Mouse (Mus musculus): ENCODE data around the gene Rnf150. TPM values are rescaled to one million over a fixed set of nuclear protein-coding genes. Genes with fewer than 3 reads are reported as not detected.

The Rnf150 gene
- polyA plus RNA-seq, 1 experiment from 2014 or later: 0.55 TPM

DNA sequence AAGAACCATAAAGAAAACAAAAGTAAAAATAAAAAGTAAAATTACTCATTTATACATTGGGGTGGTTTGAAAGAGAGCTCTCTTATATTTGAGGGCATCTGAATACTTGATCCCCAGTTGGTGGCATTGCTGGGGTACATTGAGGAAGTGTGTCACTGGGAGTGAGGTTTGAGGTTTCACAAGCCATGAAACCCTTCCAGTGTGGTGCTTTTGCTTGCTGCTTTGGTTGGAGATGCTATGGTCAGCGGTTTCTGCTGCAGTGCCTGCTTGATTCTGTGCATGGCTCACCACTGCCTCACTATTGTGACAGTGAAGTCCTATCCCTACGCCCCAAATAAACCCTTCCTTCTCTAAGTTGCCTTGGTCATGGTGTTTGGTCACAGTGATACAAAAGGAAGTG, 10.9 kb downstream of the Rnf150 start:
- Histone ChIP-seq H3K9me3 (ENCODE audit: control insufficient read depth, low read length) (no peaks in the 10 kb centered on the region), H3K4me1 (replicated peaks; ENCODE audit: control insufficient read depth, insufficient read depth) (no peaks in the 10 kb centered on the region), H3K4me2 (replicated peaks; ENCODE audit: low read depth) (no peak overlapping the region), H3K27me3 (ENCODE audit: control insufficient read depth, insufficient read depth, low read length) (no peaks in the 10 kb centered on the region), H3K27ac (replicated peaks) (no peak overlapping the region), H3K4me3 (ENCODE audit: low read depth, low read length) (no peak overlapping the region), H3K36me3 (ENCODE audit: control insufficient read depth, insufficient read depth, low read length) (no peaks in the 10 kb centered on the region), H3K9ac (ENCODE audit: low read length) (no peak overlapping the region)
- DNase-seq (ENCODE audit: low spot score) (no peak), ATAC-seq (ENCODE audit: low FRiP score, low TSS enrichment) (no peak)
- WGBS: 76% methylated on average over 2 of the region's 2 CpGs
- TF ChIP-seq CTCF (IDR thresholded peaks at IDR 0.05; ENCODE audit: low read depth): no peak
- no peak for TF ChIP-seq EP300 (optimal IDR thresholded peaks at IDR 0.05)

DNA sequence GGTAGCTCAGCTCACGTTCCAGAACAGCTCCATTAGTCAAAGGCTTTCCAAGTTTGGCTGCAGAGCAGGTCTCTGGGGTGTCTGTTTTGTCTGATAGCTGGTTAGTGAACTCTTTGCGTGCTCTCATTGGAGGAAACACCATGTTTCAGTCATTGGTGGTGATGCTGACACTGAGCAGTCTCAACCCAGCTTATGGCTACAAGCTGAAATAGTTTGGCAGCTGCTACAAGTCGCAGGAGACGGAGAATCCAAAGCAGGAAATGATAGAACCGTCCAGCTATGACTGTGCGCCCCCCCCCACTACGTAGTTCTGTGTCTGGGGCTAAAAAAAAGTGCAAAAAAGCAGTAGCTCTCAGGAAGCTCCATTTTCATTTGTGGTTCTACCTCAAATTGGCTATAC, 12.0 kb downstream of the Rnf150 start:
- Histone ChIP-seq H3K36me3 (ENCODE audit: control insufficient read depth, insufficient read depth, low read length) (no peaks in the 10 kb centered on the region), H3K4me2 (replicated peaks; ENCODE audit: low read depth) (no peak overlapping the region), H3K27me3 (ENCODE audit: control insufficient read depth, insufficient read depth, low read length) (no peaks in the 10 kb centered on the region), H3K9me3 (ENCODE audit: control insufficient read depth, low read length) (no peaks in the 10 kb centered on the region), H3K27ac (replicated peaks) (no peak overlapping the region), H3K4me3 (ENCODE audit: low read depth, low read length) (no peak overlapping the region), H3K9ac (ENCODE audit: low read length) (no peak overlapping the region), H3K4me1 (replicated peaks; ENCODE audit: control insufficient read depth, insufficient read depth) (no peaks in the 10 kb centered on the region)
- no peak for DNase-seq (ENCODE audit: low spot score)
- no peak for TF ChIP-seq EP300 (optimal IDR thresholded peaks at IDR 0.05)
- TF ChIP-seq CTCF (IDR thresholded peaks at IDR 0.05; ENCODE audit: low read depth): no peak
- 42% methylated on average over 7 of the region's 7 CpGs for WGBS
- ATAC-seq (ENCODE audit: low FRiP score, low TSS enrichment): no peak

DNA sequence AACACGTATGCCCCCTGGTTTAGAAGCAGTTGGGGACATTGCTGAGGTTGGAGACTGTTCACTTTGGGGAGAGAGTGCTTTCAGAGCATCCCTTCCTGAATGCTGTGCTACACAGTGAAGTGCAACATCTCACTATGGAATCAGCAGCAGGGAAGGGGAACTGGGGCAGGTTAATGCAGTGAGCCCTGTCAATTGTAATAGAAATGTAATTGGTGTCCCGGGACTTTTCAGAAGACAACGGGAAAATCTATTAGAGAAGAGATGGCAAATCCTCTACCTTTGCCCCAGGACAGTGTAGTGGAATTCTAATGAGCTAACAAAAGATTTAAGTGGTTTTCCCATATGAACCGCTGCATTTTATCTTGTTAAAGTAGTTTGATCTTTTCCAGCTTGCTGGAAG, 21.3 kb downstream of the Rnf150 start:
- Histone ChIP-seq H3K27me3 (ENCODE audit: control insufficient read depth, insufficient read depth, low read length) (no peaks in the 10 kb centered on the region), H3K4me3 (ENCODE audit: low read depth, low read length) (no peak overlapping the region), H3K36me3 (ENCODE audit: control insufficient read depth, insufficient read depth, low read length) (no peaks in the 10 kb centered on the region), H3K27ac (replicated peaks) (no peak overlapping the region), H3K4me1 (replicated peaks; ENCODE audit: control insufficient read depth, insufficient read depth) (no peaks in the 10 kb centered on the region), H3K9me3 (ENCODE audit: control insufficient read depth, low read length) (no peaks in the 10 kb centered on the region), H3K4me2 (replicated peaks; ENCODE audit: low read depth) (no peak overlapping the region), H3K9ac (ENCODE audit: low read length) (no peak overlapping the region)
- WGBS: 68% methylated on average over 4 of the region's 4 CpGs
- ATAC-seq (ENCODE audit: low FRiP score, low TSS enrichment): no peak
- DNase-seq (ENCODE audit: low spot score): no peak
- TF ChIP-seq EP300 (optimal IDR thresholded peaks at IDR 0.05) (no peak), CTCF (IDR thresholded peaks at IDR 0.05; ENCODE audit: low read depth) (no peak)

DNA sequence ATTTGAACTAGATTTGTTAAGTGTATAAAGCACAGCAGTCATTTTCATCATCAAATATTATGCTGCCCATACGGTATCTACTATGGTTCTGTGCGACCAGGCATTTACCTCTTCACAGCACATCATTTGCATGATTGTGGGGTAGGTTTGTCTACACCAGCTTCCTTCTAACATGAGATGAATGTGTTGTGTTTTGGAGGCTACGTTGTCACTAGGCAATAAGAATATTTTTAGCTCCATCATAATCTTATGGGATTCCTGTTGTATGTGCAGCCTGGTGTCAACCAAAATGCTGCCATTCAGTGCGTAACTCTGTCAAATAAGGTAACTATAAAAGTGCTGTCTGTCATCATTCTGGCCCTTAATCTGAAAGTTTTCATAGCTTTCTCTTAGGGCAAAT, 24.1 kb downstream of the Rnf150 start:
- H3K9me3 ChIP-seq (ENCODE audit: control insufficient read depth, low read length): no peaks in the 10 kb centered on the region
- 91% methylated on average over 4 of the region's 4 CpGs for WGBS
- DNase-seq (ENCODE audit: low spot score) (no peak), ATAC-seq (ENCODE audit: low FRiP score, low TSS enrichment) (no peak)
- H3K4me1 ChIP-seq (replicated peaks; ENCODE audit: control insufficient read depth, insufficient read depth): no peaks in the 10 kb centered on the region
- no peaks in the 10 kb centered on the region for H3K27me3 ChIP-seq (ENCODE audit: control insufficient read depth, insufficient read depth, low read length)
- no peak overlapping the region for H3K27ac ChIP-seq (replicated peaks)
- H3K36me3 ChIP-seq (ENCODE audit: control insufficient read depth, insufficient read depth, low read length): no peaks in the 10 kb centered on the region
- no peak overlapping the region for H3K4me2 ChIP-seq (replicated peaks; ENCODE audit: low read depth)
- H3K9ac ChIP-seq (ENCODE audit: low read length): no peak overlapping the region
- no peak overlapping the region for H3K4me3 ChIP-seq (ENCODE audit: low read depth, low read length)
- TF ChIP-seq CTCF (IDR thresholded peaks at IDR 0.05; ENCODE audit: low read depth): no peak
- no peak for TF ChIP-seq EP300 (optimal IDR thresholded peaks at IDR 0.05)

DNA sequence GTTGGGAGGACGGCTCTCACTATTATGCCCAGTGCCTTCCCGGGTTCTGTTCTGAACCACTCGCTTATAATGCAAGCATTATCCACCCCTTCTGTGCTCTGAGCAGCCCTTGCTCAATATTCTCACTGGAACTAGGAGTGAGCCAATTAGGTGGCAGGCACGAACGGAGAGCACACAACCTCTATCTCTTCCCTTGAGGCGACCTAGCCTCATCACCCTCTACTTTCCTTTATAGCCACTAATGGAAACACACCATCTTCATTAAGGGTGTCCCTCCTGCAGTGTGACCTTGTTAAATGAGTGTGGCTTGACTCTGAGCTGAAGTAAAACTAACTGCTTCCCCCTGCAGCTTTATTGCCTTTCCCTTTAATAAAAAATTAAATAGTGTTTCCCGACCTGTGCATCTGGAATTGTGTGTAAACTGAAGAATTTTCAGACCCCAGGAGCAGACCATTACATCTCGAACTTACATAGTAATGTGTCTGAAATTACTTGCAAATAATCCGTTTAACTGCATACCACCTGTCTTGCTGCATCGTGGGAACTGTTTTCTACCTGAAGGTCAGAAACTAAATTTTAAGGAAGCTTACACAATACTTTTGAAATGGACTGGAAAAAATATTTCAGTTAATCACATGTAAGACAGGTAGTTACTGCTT, 26.0 kb downstream of the Rnf150 start:
- Histone ChIP-seq H3K4me1 (replicated peaks; ENCODE audit: control insufficient read depth, insufficient read depth) (no peaks in the 10 kb centered on the region), H3K27ac (replicated peaks) (no peak overlapping the region), H3K9me3 (ENCODE audit: control insufficient read depth, low read length) (no peaks in the 10 kb centered on the region), H3K27me3 (ENCODE audit: control insufficient read depth, insufficient read depth, low read length) (no peaks in the 10 kb centered on the region), H3K4me2 (replicated peaks; ENCODE audit: low read depth) (no peak overlapping the region), H3K36me3 (ENCODE audit: control insufficient read depth, insufficient read depth, low read length) (no peaks in the 10 kb centered on the region), H3K9ac (ENCODE audit: low read length) (no peak overlapping the region), H3K4me3 (ENCODE audit: low read depth, low read length) (no peak overlapping the region)
- ATAC-seq (ENCODE audit: low FRiP score, low TSS enrichment): no peak
- WGBS: 86% methylated on average over 10 of the region's 10 CpGs
- no peak for TF ChIP-seq CTCF (IDR thresholded peaks at IDR 0.05; ENCODE audit: low read depth)
- TF ChIP-seq EP300 (optimal IDR thresholded peaks at IDR 0.05): no peak
- no peak for DNase-seq (ENCODE audit: low spot score)

DNA sequence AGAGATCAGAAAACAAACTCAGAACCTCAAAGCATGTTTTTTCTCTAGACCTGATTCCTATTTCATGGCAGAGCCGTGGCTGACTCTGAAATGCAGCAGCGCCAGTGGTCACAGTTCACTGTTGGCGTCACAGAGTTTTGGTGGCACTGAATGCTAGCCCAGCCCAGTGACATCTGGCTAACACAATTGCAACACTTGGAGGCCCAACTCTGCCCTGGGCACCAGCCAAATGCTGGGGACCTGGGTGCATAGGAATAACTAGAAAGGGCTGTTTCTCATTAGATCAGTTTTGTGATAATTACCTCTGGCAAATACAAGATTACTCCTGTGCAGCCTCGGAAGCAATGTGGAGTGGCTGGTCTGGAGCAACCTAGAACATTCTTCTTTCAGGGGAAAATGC, 31.9 kb downstream of the Rnf150 start:
- no peak for TF ChIP-seq EP300 (optimal IDR thresholded peaks at IDR 0.05)
- no peak for TF ChIP-seq CTCF (IDR thresholded peaks at IDR 0.05; ENCODE audit: low read depth)
- 79% methylated on average over 4 of the region's 4 CpGs for WGBS
- no peak overlapping the region for H3K9ac ChIP-seq (ENCODE audit: low read length)
- H3K27me3 ChIP-seq (ENCODE audit: control insufficient read depth, insufficient read depth, low read length): no peaks in the 10 kb centered on the region
- DNase-seq (ENCODE audit: low spot score) (no peak), ATAC-seq (ENCODE audit: low FRiP score, low TSS enrichment) (no peak)
- H3K36me3 ChIP-seq (ENCODE audit: control insufficient read depth, insufficient read depth, low read length): no peaks in the 10 kb centered on the region
- no peak overlapping the region for H3K4me2 ChIP-seq (replicated peaks; ENCODE audit: low read depth)
- no peak overlapping the region for H3K4me3 ChIP-seq (ENCODE audit: low read depth, low read length)
- no peaks in the 10 kb centered on the region for H3K4me1 ChIP-seq (replicated peaks; ENCODE audit: control insufficient read depth, insufficient read depth)
- no peak overlapping the region for H3K27ac ChIP-seq (replicated peaks)
- H3K9me3 ChIP-seq (ENCODE audit: control insufficient read depth, low read length): no peaks in the 10 kb centered on the region

Measured in stomach, postnatal 0 days (tissue).